Mouse (Mus musculus) heart, adult 10 weeks (tissue): ENCODE measurements around the gene Tec. TPM values are rescaled to one million over a fixed set of nuclear protein-coding genes. Genes with fewer than 3 reads are reported as not detected.

ENCODE experiments used
- polyA plus RNA-seq: library from polyadenylated mRNA; stranded (reverse); fragments of 350-450 nt; fragmentation: Illumina TruSeq; extraction: RNeasy Lipid Tissue Mini Kit (QIAGEN cat#74804); gene quantifications from one replicate; pipeline ENCODE4 v1.2.3, GENCODE M21; 2014; ENCODE audit warnings: low read depth, low replicate concordance

Gene Tec
- 15.8 TPM for polyA plus RNA-seq

GRCm38 (mm10) chr5:72868091-72868875 lies at the start of gene Tec:
Gene Tec (minus strand): TSS chr5:72868483.

GRCm38 (mm10) chr5:72913648-72914557 lies 45.6 kb upstream of the Tec start, which contains the start of gene Slain2:
Gene Slain2 (plus strand): TSS chr5:72914304.

DNA sequence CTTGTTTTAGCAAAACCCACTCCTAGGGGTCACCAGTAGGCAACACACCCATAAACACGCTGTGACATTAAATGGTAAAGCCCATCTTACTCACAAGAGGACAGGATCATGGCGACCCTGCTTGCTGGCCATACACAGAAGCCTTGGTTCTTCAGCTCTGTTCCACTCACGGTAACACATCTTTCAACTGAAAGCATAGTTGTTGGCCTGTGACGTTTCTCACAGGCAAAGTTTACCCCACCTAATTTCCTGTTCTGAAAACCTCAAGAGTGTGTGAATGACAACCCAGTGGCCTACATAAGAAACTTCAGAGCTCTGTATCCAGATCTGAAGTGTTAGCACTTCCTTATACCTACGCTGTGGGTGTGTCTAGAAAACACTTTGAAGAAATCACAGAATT lies 115.7 kb downstream of the Tec start, which contains the start of gene Txk:
TSS of gene Txk (minus strand) at position 193 of the 400 bp plus-strand sequence.

Other genes with a start within 250 kb of the Tec start
- not detected for gene Cnga1, start 224.2 kb downstream of the Tec start, polyA plus RNA-seq
- gene Nipal1, start 220.7 kb downstream of the Tec start, polyA plus RNA-seq = not detected
- gene Txk, start 115.7 kb downstream of the Tec start, polyA plus RNA-seq = not detected
- 92.0 TPM for gene Slain2, start 45.8 kb upstream of the Tec start, polyA plus RNA-seq
- not detected for gene Gm10135, start 106.2 kb upstream of the Tec start, polyA plus RNA-seq
- not detected for gene Slc10a4, start 138.4 kb upstream of the Tec start, polyA plus RNA-seq